Mouse (Mus musculus): Measurements from ENCODE around the gene Gm14443. TPM values are rescaled to one million over a fixed set of nuclear protein-coding genes. Genes with fewer than 3 reads are reported as not detected.
"Not testable (repeated sequence)": the region's sequence is repeated elsewhere in the genome, so short reads cannot be mapped to it uniquely, and the experiment has no call there.

Gene Gm14443
- polyA plus RNA-seq, 1 experiment from 2014 or later, result 1.3 TPM

DNA sequence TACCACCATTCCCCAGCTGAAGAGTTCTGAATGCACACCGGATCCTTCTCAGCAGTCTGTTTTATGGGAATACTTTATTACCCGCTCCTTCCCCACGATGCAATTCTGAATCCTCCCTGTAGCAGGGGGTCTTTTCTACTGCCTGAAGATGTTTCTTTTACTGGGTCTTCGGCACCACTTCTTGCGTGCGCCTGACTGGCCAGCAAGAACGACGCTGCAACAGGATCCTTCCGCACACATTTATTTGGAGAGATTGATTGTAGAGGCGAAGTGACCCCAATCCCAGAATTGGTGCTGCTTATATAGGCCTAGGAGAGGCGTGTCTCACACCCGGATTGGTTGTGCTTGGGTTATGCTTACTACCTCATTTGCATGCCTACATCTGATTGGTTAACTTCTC is 10.6 kb downstream of the Gm14443 start:
- not testable (repeated sequence) for H3K4me3 ChIP-seq (replicated peaks; ENCODE audit: low read depth, low read length); H3K4me1 ChIP-seq (ENCODE audit: control insufficient read depth, insufficient read depth, low read length); DNase-seq; H3K9ac ChIP-seq (replicated peaks; ENCODE audit: low read length); H3K4me2 ChIP-seq (ENCODE audit: low read length); H3K27me3 ChIP-seq (ENCODE audit: control insufficient read depth, insufficient read depth, low read length); H3K27ac ChIP-seq (replicated peaks; ENCODE audit: low read depth, low read length); ATAC-seq (ENCODE audit: low FRiP score, low TSS enrichment); H3K9me3 ChIP-seq (ENCODE audit: control insufficient read depth, low read length); H3K36me3 ChIP-seq (ENCODE audit: control insufficient read depth, insufficient read depth, low read length)
- 96% methylated on average over 12 of the region's 12 CpGs for WGBS

- not testable (repeated sequence) for ATAC-seq (ENCODE audit: low FRiP score, low TSS enrichment); H3K4me2 ChIP-seq (ENCODE audit: low read length); H3K9ac ChIP-seq (replicated peaks; ENCODE audit: low read length); H3K9me3 ChIP-seq (ENCODE audit: control insufficient read depth, low read length); H3K27ac ChIP-seq (replicated peaks; ENCODE audit: low read depth, low read length); H3K4me1 ChIP-seq (ENCODE audit: control insufficient read depth, insufficient read depth, low read length); H3K4me3 ChIP-seq (replicated peaks; ENCODE audit: low read depth, low read length); H3K36me3 ChIP-seq (ENCODE audit: control insufficient read depth, insufficient read depth, low read length); DNase-seq; H3K27me3 ChIP-seq (ENCODE audit: control insufficient read depth, insufficient read depth, low read length)
- WGBS, result 87% methylated on average over 4 of the region's 4 CpGs
Observed at GRCm38 (mm10) chr2:175161438-175161837, 14.2 kb downstream of the Gm14443 start.

GRCm38 (mm10) chr2:175158642-175159041 is 17.0 kb downstream of the Gm14443 start:
- Histone ChIP-seq H3K36me3 (ENCODE audit: control insufficient read depth, insufficient read depth, low read length) (no peaks in the 10 kb centered on the region), H3K9ac (replicated peaks; ENCODE audit: low read length) (no peak overlapping the region), H3K4me3 (replicated peaks; ENCODE audit: low read depth, low read length) (no peak overlapping the region), H3K27me3 (ENCODE audit: control insufficient read depth, insufficient read depth, low read length) (no peaks in the 10 kb centered on the region), H3K4me1 (ENCODE audit: control insufficient read depth, insufficient read depth, low read length) (no peaks in the 10 kb centered on the region), H3K4me2 (ENCODE audit: low read length) (no peak overlapping the region), H3K9me3 (ENCODE audit: control insufficient read depth, low read length) (peaks cover 3% of the 10 kb centered on the region; the same call in 1 of the 2 replicates), H3K27ac (replicated peaks; ENCODE audit: low read depth, low read length) (no peak overlapping the region)
- DNase-seq, result no peak
- ATAC-seq (ENCODE audit: low FRiP score, low TSS enrichment), result no peak
- 86% methylated on average over 3 of the region's 3 CpGs for WGBS

GRCm38 (mm10) chr2:175156696-175157095 is 19.0 kb downstream of the Gm14443 start:
- DNase-seq (no peak), ATAC-seq (ENCODE audit: low FRiP score, low TSS enrichment) (no peak)
- Histone ChIP-seq H3K4me1 (ENCODE audit: control insufficient read depth, insufficient read depth, low read length) (no peaks in the 10 kb centered on the region), H3K4me3 (replicated peaks; ENCODE audit: low read depth, low read length) (no peak overlapping the region), H3K9me3 (ENCODE audit: control insufficient read depth, low read length) (peaks cover 3% of the 10 kb centered on the region; the same call in 1 of the 2 replicates), H3K9ac (replicated peaks; ENCODE audit: low read length) (no peak overlapping the region), H3K4me2 (ENCODE audit: low read length) (no peak overlapping the region), H3K36me3 (ENCODE audit: control insufficient read depth, insufficient read depth, low read length) (no peaks in the 10 kb centered on the region), H3K27ac (replicated peaks; ENCODE audit: low read depth, low read length) (no peak overlapping the region), H3K27me3 (ENCODE audit: control insufficient read depth, insufficient read depth, low read length) (no peaks in the 10 kb centered on the region)
- WGBS, result 93% methylated on average over 13 of the region's 13 CpGs

GRCm38 (mm10) chr2:175141993-175142295 is 33.7 kb downstream of the Gm14443 start, which contains the start of gene Gm14399:
TSS of gene Gm14399 (minus strand) at chr2:175142012.
- not testable (repeated sequence) for H3K27me3 ChIP-seq (ENCODE audit: control insufficient read depth, insufficient read depth, low read length); H3K27ac ChIP-seq (replicated peaks; ENCODE audit: low read depth, low read length); H3K4me1 ChIP-seq (ENCODE audit: control insufficient read depth, insufficient read depth, low read length); DNase-seq; H3K9ac ChIP-seq (replicated peaks; ENCODE audit: low read length); H3K36me3 ChIP-seq (ENCODE audit: control insufficient read depth, insufficient read depth, low read length); ATAC-seq (ENCODE audit: low FRiP score, low TSS enrichment); H3K9me3 ChIP-seq (ENCODE audit: control insufficient read depth, low read length)
- WGBS, result 11% methylated on average over 1 of the region's 2 CpGs
- Histone ChIP-seq H3K4me3 (replicated peaks; ENCODE audit: low read depth, low read length) (peak within 1 kb of the TSS; percentile 34), H3K4me2 (ENCODE audit: low read length) (peak within 1 kb of the TSS; percentile 38)

DNA sequence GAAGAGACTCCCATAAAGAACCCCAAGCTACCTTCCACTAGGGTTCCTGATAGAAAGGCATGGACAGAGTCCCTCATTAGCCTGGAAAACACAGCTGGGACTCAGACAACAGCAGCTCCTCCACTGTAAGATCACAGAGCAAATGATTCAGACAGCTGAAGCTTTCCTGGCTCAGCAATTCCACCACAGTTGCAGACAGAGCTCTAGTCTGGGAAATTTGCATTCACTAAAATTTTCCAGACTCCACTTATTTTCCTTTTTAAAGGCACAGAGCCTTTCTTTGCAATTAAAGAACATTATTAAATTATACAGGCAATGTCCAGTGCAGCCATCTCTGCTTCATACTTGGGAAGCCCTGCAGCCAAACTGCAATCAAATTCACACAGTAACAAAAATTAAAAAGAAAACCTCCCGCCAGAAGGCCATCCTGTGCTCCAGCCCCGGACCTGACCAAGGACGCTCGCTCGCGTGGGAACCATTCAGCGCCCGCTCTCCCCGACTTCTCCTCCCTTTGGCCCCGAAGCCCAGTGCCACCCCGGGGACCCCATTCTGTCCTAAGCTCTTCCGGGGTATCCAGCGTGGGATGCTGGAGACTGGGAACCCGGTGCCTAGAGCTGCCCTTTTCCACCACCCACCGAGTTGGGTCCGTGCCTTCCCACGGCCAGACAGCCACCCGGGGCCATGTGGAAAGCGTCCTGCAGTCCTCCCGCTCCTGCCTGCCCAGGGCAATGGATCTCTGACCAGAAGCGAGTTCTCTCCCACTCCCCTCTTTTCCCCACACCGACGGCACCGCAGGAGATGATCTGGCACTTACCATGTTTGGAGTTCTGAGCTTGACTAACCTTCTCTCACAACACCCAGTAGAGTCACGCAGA is 34.3 kb downstream of the Gm14443 start:
- not testable (repeated sequence) for H3K9me3 ChIP-seq (ENCODE audit: control insufficient read depth, low read length); H3K4me1 ChIP-seq (ENCODE audit: control insufficient read depth, insufficient read depth, low read length); H3K9ac ChIP-seq (replicated peaks; ENCODE audit: low read length); H3K36me3 ChIP-seq (ENCODE audit: control insufficient read depth, insufficient read depth, low read length); H3K27me3 ChIP-seq (ENCODE audit: control insufficient read depth, insufficient read depth, low read length); ATAC-seq (ENCODE audit: low FRiP score, low TSS enrichment); H3K27ac ChIP-seq (replicated peaks; ENCODE audit: low read depth, low read length)
- peak overlapping the region; percentile 38 for H3K4me2 ChIP-seq (ENCODE audit: low read length)
- peak overlapping the region; percentile 34 for H3K4me3 ChIP-seq (replicated peaks; ENCODE audit: low read depth, low read length)
- 5% methylated on average over 25 of the region's 25 CpGs for WGBS
- DNase-seq, result peak; percentile 0

DNA sequence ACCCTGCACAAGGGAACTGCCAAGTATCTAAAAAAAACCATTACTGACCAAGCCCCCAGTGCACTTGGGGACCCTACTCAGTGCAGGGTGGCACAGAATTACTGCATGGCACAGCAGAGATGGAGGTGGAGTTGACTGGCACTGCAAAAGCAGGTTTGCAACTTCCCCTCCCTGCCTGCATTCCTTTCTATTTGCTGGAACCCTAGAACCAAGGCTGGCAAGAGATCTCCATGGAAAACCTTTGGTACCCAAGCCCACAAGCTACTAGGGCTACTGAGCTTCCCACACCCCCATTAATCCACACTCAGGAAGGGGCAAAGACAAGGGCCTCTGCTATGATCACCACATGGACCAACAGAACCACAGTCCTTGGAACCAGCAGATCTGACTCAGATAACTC is 35.0 kb downstream of the Gm14443 start:
- H3K27ac ChIP-seq (replicated peaks; ENCODE audit: low read depth, low read length); ATAC-seq (ENCODE audit: low FRiP score, low TSS enrichment); H3K9ac ChIP-seq (replicated peaks; ENCODE audit: low read length); H3K27me3 ChIP-seq (ENCODE audit: control insufficient read depth, insufficient read depth, low read length); H3K4me1 ChIP-seq (ENCODE audit: control insufficient read depth, insufficient read depth, low read length); H3K9me3 ChIP-seq (ENCODE audit: control insufficient read depth, low read length); DNase-seq; H3K36me3 ChIP-seq (ENCODE audit: control insufficient read depth, insufficient read depth, low read length); H3K4me2 ChIP-seq (ENCODE audit: low read length); H3K4me3 ChIP-seq (replicated peaks; ENCODE audit: low read depth, low read length): not testable (repeated sequence)

Other genes starting within 250 kb of the Gm14443 start
- gene Gm14444, start 165.6 kb downstream of the Gm14443 start, polyA plus RNA-seq (2014; fragmentation: Nextera tagmentation; extraction: Ambion mirVana), result not detected in 2 replicates
- gene Gm14393, start 108.1 kb downstream of the Gm14443 start, polyA plus RNA-seq (2014; fragmentation: Nextera tagmentation; extraction: Ambion mirVana), result not detected in 2 replicates
- 6.2 and 6.6 TPM in 2 replicates for gene Gm14399, start 33.9 kb downstream of the Gm14443 start, polyA plus RNA-seq (2014; fragmentation: Nextera tagmentation; extraction: Ambion mirVana)
- 13.3 and 14.3 TPM in 2 replicates for gene Gm14391, start 31.0 kb upstream of the Gm14443 start, polyA plus RNA-seq (2014; fragmentation: Nextera tagmentation; extraction: Ambion mirVana)
- 3.2 TPM in 1 of 2 replicates, not detected in the other for gene Gm14440, start 99.3 kb upstream of the Gm14443 start, polyA plus RNA-seq (2014; fragmentation: Nextera tagmentation; extraction: Ambion mirVana)
- 21.1 and 23.0 TPM in 2 replicates for gene Gm4631, start 162.3 kb upstream of the Gm14443 start, polyA plus RNA-seq (2014; fragmentation: Nextera tagmentation; extraction: Ambion mirVana)
- gene Zfp968, start 196.6 kb upstream of the Gm14443 start, polyA plus RNA-seq (2014; fragmentation: Nextera tagmentation; extraction: Ambion mirVana), result 3.3 and 5.3 TPM in 2 replicates

All from midbrain, embryonic 14.5 days (tissue).